Mouse (Mus musculus) spleen, embryonic (tissue): Measurements from ENCODE around the gene Kyat3.
"Not testable (repeated sequence)": the region's sequence is repeated elsewhere in the genome, so short reads cannot be mapped to it uniquely, and the experiment has no call there.

ENCODE experiments used
- CTCF ChIA-PET: fragments of 350-600 bp; sonication (Branson Sonifier 250); formaldehyde crosslinking; loops from one replicate; lab custom pipeline; 2022; lab: Charles Lee

The Kyat3 gene

DNA sequence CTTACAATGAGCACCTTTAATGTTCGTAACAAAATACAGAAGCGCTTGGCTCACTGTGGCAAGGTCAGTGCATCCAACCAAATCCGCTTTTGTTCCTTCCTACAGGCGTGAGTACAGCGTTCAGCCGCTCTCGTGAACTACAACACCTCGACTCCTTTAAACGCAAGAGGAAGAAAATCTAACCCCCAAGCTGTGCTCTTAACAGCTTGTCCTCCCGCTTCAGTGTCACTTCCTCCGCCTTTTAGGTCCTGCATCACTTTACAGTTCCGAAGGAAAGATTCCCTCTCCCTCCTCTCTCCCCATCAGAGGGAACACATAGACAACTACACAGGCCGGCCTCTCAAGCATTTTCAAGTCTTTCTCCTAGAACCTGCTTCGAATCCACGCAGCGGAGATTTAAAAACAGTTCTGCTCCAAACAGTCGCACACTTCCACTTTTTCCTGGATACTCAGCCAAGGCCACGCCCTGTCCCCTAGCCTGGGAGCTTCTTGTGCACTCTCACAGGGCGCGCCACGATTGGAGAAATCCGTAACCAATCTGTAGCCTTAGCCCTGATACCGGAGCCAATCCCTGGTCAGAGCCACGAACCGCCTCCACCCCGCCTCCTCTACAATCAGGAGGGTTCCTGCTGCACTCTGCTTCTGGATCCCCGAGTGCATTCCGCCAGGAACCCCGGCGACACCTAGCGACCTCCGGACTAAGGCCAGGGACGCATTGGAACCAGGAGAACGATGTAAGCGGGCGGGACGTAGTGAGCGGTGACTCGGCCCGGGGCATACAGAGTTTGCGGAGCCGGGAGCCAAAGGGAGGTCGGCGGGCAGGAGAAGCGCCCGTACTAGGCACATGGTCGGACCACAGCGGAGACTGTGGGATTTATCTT is at the start of gene Kyat3:
Gene Kyat3, plus strand, starts transcription at position 610 of the 881 bp plus-strand sequence.
- CTCF ChIA-PET: no interaction called here

DNA sequence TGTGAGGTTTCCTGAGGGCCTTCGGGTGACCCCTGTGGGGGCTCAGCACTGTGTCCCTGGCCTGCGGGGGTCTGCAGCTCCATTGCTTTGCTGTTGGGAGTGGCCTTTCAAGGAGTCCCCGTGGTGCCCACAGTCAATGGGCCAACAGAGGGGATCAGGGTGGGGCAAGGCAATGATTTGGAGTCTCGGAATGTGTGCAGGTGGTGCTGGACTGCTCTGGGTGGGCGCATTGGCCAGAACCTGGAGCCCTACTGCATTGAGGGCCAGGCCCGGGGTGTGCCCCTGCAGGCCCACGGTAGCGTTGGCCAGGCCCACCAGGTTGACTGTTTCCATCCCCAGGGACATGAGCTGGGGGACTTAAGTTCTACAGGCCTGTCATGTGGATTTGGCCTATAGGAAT is 36.1 kb upstream of the Kyat3 start:
- CTCF ChIA-PET: no interaction called here

DNA sequence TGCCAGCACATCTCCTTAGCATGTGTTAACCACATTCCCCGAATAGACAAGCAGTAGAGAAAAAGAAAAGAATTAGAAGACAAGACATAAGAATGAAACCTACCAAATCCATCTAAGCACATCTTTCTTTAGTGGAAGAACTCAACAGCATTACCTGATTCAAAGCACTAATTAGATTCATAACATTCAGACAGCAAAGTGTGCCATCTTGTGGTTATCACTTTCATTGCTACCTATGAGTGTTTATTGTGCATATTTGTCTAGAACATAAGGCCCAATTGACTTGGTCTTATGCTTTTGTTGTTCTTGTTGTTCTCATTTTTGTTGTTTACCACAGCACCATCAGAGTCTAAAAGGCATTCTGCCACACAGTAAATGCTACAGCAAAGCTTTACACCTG is 26.2 kb upstream of the Kyat3 start:
- CTCF ChIA-PET: no interaction called here

DNA sequence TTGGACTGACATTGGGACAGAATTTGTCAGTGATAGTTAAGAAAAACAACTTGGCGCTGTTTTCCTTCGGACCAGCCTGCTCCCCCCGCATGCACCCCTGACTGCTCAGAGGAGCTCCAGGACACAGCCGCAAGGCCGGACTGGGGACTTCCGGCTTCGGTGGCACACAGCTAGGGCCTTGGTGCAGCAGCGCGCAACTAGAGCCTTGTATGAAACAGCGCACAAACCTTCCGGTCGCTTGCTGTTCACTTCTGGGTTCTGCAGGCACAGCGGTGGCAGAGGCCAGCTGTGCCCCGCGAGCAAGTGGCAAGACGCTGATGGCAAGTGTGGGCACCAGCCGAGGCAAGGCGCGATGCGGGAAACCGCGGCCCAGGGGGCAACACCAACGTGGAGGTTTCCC is 12.9 kb upstream of the Kyat3 start:
- CTCF ChIA-PET: no interaction called here

DNA sequence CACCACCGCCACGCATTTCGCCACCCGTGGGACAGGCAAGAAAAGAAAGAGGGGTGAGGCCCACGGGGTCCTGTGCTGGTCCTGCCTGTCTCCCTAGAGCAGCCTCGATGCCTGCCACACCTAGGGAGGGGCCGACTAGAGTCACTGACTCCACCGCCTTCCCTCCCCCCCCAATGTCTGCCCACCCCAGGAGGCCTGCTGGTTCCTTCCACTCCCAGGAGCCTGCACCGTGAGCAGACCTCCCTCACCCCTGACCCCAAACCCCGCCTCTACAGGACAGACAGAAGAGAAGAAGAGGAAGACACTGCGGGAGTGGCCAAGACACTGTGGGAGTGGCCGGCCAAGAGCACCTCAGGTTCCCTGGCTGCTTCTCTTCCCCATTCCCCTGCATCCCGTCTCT is 12.5 kb upstream of the Kyat3 start:
- CTCF ChIA-PET: no interaction called here

DNA sequence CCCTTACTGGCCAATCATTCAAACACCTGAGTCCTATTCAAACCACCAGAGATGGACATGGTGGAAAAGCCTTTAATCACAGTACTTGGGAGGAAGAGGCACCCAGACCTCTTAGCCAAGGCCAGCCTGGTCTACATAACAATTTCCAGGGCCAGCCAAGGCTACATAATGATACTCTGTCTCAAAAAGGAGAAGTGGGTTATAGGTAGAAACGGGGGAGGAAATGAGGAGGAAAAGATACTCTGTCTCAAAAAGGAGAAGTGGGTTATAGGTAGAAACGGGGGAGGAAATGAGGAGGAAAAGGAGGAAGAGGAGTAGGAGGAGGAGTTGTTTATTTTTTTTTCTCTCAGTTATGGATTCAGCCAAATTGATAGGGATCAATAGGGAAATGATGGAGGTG is 4.3 kb upstream of the Kyat3 start:
- CTCF ChIA-PET: interaction anchor here (0.7 kb wide), 1 partner anchor 9 kb away, joined by 3 read pairs; no protein-coding TSS in a partner anchor

DNA sequence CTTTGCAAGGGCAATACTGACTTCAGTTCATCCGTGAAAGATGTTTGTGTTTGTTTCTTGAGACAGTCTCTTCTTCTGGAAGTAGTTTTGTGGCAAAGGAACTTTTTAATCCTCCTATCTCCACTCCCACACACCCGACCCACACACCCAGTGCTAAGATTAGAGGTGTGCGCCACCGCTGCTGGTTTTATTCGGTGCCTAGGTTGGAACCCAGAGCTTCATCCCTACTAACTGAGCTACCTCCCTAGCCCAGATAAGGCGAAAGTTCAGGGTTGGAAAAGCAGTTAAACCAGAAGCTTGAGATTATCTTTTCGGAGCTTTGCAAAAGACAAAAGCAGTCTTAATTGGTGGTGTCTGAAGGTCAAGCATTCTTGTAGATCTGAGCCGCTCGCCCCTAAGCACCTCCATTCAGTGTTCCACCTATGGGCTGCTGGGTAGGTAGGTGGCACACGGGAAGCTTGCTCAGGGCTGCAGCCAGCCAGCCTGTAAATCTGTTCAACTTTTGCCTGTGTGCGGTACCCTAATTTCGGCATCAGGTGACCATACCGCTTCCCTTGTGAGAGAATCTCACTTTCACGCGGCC is 647 bp downstream of the Kyat3 start:
- CTCF ChIA-PET: no interaction called here

DNA sequence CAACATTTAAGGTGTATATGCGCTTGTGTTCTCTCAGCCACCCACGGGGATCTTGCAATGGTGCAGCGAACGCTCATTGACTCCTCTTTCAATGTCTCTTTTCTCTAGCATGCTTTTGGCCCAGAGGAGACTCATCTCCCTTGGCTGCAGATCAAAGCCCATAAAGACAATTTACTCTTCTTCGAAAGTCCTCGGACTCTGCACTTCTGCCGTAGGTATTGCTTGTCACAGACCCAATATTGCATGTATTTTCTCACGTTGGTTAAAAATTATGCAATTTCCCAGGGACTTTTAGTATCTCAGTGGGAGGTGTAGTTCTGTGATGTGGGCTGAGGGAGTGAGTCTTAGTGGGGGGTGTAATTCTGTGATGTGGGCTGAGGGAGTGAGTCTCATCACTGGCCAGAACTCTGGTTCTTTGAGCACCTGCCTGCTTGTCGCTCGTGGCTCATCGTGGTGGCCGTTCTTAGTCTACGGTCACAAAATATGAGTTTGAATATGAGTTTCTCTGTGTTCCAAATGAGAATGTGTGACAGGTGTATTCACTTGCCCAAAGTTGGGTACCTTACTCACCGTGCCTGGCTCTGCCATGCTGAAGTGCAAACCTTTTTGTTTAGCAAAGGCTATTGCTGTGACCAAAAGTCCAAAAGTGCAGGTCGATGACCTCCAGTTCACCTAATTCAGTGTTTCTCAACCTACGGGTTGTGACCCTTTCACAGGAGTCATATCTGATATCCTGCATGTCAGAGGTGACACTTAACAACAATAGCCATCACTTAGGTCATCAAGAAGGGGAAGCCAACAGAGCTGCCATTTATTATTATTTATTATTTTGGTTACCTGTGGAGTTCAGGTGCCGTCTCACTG is 6.0 kb downstream of the Kyat3 start:
- CTCF ChIA-PET: no interaction called here

DNA sequence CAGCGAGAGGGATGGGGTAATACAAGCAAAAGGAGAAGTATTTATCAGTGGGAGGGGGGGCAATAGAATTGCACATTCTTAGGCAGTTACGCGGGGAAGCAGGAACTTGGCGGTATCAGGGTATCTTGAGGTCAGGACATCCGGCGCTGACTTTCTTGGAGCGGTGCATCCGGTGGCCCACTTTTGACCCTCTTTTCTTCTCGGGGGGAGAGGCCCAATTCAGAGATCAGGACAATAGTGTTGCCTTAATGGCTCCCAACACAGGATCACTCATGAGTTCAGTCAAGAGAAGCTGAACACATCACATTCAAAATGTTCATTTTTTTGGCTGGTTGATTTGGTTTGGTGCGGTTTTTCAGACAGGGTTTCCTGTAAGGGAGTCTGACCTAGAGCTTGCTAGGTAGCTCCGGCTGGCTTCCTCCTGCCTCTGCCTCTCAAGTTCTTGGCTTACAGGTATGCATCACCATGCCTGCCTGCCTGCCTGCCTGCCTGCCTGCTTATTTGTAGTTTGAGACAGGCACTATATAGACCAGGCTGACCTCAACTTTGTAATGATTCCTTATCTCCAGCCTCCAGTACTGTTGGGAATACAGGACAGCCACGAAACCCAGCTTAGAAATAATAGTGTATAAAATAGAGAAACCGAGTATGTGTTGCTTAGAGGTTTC is 7.5 kb downstream of the Kyat3 start:
- CTCF ChIA-PET: interaction anchor here (0.6 to 1.4 kb wide), 2 partner anchors 68 to 131 kb away, joined by 3 to 6 read pairs; no protein-coding TSS in a partner anchor

DNA sequence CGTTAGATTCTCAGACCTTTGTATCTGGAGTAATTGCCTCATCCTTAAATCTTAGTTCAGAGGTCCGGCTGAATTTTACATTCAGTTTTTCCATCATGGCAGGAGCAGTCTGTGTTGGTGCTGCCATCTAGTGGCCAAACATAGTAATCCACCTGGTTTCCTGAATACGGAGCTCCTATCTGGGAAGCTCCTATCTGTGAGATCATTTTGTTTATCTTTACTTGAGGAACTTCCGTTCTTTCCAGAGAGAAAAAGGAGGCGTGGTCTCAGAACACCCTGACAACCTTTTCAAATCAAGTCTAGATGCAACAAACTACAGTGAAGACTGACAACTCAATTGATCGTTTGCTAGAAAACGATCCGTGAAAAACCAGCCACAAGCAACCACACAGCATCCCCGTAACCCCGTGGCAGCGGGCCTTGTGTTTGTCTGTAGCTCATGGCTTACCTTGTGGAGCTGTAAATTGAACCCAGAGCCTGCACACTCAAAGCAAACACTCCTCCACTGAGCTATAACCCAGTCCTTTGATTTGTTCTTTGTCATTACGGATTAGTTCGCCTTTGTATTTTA is 8.1 kb downstream of the Kyat3 start:
- CTCF ChIA-PET: interaction anchor here (0.6 to 1.4 kb wide), 2 partner anchors 69 to 130 kb away, joined by 3 to 6 read pairs; no protein-coding TSS in a partner anchor

DNA sequence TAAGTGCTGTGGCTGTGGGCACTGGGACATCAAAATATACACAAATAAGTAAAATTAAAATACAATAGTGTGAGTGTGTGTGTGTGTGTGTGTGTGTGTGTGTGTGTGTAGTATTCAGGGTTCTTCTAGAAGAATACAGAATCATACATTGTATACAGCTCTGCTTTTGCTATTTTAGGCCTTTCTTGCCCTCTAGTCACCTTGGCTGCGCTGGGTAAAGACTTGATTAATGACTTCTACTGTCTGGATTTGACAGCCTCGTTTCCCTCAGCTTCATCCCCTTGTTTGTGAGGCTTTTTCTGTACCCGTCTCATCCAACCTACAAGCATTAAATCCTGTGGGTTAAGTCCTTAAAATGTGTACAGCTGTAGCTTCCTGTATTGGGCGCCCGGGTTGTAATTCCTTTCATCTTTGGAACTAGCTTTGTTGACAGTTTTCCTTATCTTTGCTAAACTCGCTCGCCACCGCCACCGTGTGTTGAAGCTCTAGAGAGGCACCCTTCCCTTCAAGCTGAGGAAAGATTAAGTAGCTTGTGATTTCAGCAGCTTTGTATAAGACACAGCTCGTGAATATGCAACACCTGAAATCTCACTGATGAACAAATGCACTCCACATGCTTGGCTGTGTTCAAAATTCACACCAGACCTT is 9.6 kb downstream of the Kyat3 start:
- CTCF ChIA-PET: no interaction called here

DNA sequence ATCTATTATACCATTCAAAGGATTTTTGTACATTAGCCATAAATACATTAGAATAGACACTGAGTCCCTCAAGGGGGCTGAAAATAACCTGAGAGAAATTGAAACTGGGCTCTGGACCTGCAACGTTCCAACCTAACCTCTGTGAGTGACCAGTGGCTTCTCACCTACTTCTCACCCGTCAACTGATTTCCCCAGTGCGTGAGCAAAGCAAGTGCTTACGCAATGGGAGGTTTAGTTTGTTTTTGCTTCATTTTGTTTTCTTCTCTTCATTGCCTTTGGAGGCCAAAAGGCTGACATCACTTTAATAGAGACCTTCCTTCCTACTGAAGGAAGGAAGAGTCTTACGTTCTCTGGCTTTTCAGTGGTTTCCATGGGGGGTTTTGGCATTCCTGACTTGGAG is 10.5 kb downstream of the Kyat3 start:
- CTCF ChIA-PET: no interaction called here

DNA sequence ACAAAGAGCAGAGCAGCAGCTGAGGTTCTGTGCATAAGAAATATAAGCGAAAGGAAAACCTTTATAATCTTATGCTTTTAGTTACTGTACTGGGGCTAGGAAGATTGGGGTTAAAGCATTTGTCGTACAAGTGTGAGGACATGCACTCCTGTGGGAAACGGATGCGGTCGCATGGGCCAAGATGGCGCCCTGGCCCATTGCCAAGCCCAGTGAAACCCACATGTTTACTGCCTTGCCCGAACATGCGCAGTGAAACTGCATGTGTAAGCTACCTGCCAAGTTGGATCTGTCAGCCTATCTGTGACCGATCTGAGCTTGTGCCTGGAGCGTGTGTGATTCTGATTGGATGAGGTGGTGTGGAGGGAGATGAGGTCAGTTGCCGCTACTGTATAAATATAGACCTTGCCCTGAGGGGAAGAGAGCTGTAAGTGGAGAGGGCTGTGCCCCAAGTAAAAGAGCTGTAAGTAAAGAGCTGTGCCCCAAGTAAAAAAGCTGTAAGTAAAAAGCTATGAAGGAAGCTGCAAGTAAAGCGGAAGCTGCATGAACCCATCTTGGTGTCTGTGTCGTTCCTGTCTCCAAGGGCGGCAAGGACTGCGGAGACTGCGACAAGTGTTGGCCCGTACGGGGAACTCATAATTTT is 11.7 kb downstream of the Kyat3 start:
- CTCF ChIA-PET: not testable (repeated sequence)

DNA sequence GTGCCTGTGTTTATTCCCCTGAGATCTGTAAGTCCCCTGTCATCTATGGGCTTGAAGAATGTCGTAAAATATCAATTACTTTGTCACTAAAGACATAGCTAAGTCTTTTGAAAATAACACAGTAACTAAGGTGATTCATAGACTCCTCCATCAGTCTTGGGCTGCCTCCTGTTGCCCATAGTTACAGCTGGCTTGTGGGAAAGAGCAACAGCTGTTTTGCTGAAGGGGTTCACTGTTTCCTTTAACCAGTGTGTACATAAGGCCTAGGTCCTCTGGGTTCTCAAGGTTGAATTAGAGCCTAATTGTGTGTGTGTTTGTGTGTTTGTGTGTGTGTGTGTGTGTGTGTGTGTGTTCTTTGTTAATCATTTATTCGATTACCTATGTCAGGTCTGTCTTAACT is 24.6 kb downstream of the Kyat3 start:
- CTCF ChIA-PET: interaction anchor here (0.7 kb wide), 1 partner anchor 137 kb away, joined by 3 read pairs; no protein-coding TSS in a partner anchor

DNA sequence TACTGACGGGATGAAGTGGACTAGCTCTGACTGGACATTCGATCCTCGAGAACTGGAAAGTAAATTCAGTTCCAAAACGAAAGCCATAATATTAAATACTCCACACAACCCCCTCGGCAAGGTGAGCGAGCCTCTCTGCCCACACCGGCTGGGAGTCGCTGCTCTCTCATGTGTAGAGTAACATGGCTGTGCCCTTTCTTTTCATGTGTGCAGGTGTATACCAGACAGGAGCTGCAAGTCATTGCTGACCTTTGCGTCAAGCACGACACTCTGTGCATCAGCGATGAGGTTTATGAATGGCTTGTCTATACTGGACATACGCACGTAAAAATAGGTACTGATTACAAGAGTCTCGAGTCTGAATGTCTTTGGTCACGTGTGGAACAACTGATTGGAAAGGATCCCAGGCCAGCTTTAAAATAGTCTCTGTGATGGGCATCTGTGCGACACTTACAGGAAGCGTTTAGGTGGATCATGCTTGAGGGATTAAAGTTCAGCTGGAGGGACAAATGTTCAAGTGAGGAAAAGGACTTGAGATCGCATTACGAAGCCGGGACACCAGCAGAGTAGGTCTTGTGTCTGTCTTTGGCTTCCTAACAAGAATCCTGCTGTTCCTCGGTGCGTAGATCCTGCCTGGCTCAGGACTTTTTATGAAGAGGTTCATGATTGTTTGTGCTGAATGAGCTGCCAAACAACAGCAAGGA is 25.3 kb downstream of the Kyat3 start:
- CTCF ChIA-PET: interaction anchor here (0.7 kb wide), 1 partner anchor 138 kb away, joined by 3 read pairs; no protein-coding TSS in a partner anchor

DNA sequence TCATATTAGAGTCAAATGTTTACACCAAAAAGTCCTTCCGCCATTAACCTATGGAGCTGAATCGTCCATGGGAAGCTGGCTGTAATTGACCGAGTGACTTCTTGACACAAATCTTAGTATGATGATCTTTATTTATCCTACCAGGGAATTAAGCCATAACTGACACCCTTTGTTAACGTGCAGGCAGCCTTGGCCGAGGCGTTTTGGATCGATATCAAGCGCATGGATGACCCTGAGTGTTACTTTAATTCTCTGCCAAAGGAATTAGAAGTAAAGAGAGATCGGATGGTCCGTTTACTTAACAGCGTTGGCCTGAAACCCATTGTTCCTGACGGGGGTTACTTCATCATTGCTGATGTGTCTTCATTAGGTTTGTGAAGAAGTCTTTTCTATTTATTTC is 33.4 kb downstream of the Kyat3 start:
- CTCF ChIA-PET: no interaction called here

DNA sequence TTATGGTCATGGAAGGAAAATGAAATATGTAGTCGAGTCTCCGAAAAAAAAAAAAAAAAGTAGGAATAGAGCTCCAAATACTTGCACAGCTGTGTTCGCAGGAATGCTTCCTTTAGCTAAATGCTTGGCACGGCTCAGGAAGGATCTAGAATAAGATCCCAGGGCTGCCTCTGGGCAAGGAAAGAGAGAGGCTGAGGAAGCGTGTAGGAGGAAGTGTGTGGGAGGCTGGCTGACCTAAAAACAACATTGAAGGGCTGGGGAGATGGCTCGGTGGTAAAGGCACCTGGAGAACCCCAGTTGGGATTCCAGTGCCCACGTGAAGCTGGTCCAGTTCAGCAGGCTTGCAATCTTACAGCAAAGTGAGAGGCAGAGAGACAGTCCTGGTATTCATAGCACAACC is 40.0 kb downstream of the Kyat3 start:
- CTCF ChIA-PET: no interaction called here

DNA sequence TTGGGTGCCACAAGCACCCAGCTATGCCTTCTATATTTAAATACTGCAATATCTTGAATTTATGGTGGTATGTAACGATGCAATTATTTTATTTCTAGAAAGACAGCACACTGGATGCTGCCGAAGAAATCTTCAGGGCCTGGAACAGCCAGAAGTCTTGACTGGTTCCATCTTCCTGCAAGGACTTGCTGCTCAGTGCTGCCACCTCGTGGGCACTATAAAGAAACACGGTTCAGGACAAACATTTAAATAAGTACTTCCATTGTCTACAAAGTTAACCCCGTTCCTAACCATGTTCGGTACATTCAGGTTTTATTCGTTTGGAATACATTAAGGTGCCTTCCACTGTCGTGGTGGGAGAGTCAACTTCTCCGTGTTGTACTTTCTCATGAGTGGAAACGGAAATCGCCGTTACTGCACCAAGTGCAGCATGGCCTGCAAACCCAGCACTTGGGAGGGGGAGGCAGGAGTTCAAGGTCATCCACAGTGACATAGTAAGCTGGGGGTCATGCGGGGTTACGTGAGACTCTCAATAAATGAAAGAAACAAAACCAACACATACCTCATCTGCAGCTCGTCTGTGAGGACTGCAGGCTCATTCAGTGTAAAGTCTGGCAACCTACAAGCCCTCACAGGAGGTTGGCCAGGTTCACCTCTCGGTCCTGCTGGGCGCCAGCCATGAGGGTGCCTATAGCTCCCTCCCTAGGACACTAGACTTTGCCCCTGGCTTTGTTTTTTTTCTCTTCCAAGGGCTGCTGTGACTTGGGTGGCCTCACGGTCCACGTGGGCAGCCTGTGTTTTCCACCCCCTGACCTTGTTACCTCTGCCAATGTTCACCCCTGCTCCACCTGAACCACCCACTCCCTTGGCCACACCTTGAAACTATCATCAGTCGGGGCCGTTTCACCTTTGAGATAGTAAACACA is 43.4 kb downstream of the Kyat3 start:
- CTCF ChIA-PET: no interaction called here
